In genomic region chr12:10266201-10266600, GRCm38 (mm10) we compare ENCODE assay signal across 10 mouse cellular contexts.
"Had no signal": no experiment of that assay in that cellular context is flagged by ENCODE, and none has a peak within 500 bp of the region (broad histone marks: within the 10 kb centered on the region; RNA-seq: fewer than 3 reads in every experiment).

No protein-coding gene starts in this region.

- ATAC-seq: lung, postnatal 0 days; midbrain, embryonic 16.5 days had no signal

- DNase-seq: lung, adult 2 months; lung, postnatal 14 days; lung, postnatal 36 days; midbrain, embryonic 14.5 days; right cerebral cortex, postnatal 14 days; thymus, adult 2 months; thymus, postnatal 14 days; thymus, postnatal 36 days had no signal
